30 mouse cellular contexts compared by ENCODE assay signal in genomic region chr13:54521181-54521580, GRCm38 (mm10).
"Had no signal": no experiment of that assay in that cellular context is flagged by ENCODE, and none has a peak within 500 bp of the region (broad histone marks: within the 10 kb centered on the region; RNA-seq: fewer than 3 reads in every experiment).

No protein-coding gene starts in this region.

- H3K27me3 ChIP-seq: limb, embryonic 12.5 days; limb, embryonic 13.5 days; limb, embryonic 15.5 days; liver, embryonic 13.5 days; liver, embryonic 15.5 days; lung, embryonic 15.5 days; megakaryocyte, embryonic 14.5 days; midbrain, embryonic 12.5 days; midbrain, embryonic 13.5 days; midbrain, embryonic 15.5 days; neural tube, embryonic 12.5 days had no signal

- H3K4me3 ChIP-seq: left cerebral cortex, adult 2 months; limb, embryonic 10.5 days; limb, embryonic 12.5 days; limb, embryonic 13.5 days; limb, embryonic 15.5 days; liver, embryonic 13.5 days; liver, embryonic 15.5 days; lung, embryonic 15.5 days; megakaryocyte, embryonic 14.5 days; midbrain, embryonic 10.5 days; midbrain, embryonic 12.5 days; midbrain, embryonic 13.5 days; midbrain, embryonic 15.5 days; myocyte; neural tube, embryonic 12.5 days had no signal

- ATAC-seq: lung, postnatal 0 days; midbrain, embryonic 13.5 days; midbrain, embryonic 15.5 days; midbrain, embryonic 16.5 days had no signal

- DNase-seq: left cerebral cortex, postnatal 4 days; liver; liver, embryonic 13.5 days; lung, adult 18-20 months; lung, adult 2 months; lung, embryonic 14.5 days; lung, postnatal 10 days; lung, postnatal 14 days; lung, postnatal 36 days; lung, postnatal 4 days; midbrain, embryonic 14.5 days had no signal

- H3K27ac ChIP-seq: left cerebral cortex, adult 2 months; limb, embryonic 10.5 days; limb, embryonic 12.5 days; limb, embryonic 13.5 days; limb, embryonic 15.5 days; liver, embryonic 13.5 days; liver, embryonic 14.5 days; liver, embryonic 15.5 days; lung, embryonic 15.5 days; macrophage; midbrain, embryonic 10.5 days; midbrain, embryonic 12.5 days; midbrain, embryonic 13.5 days; midbrain, embryonic 15.5 days; neural tube, embryonic 12.5 days had no signal

- H3K4me1 ChIP-seq: limb, embryonic 10.5 days; limb, embryonic 12.5 days; limb, embryonic 13.5 days; limb, embryonic 15.5 days; liver, embryonic 13.5 days; liver, embryonic 15.5 days; lung, embryonic 15.5 days; midbrain, embryonic 10.5 days; midbrain, embryonic 12.5 days; midbrain, embryonic 13.5 days; midbrain, embryonic 15.5 days; neural tube, embryonic 12.5 days had no signal

- H3K4me2 ChIP-seq: limb, embryonic 12.5 days; limb, embryonic 13.5 days; limb, embryonic 15.5 days; liver, embryonic 13.5 days; liver, embryonic 15.5 days; lung, embryonic 14.5 days; lung, embryonic 15.5 days; midbrain, embryonic 11.5 days; midbrain, embryonic 12.5 days; midbrain, embryonic 13.5 days; midbrain, embryonic 15.5 days; neural tube, embryonic 12.5 days had no signal

- H3K9ac ChIP-seq: limb, embryonic 12.5 days; limb, embryonic 13.5 days; limb, embryonic 15.5 days; liver, embryonic 13.5 days; liver, embryonic 14.5 days; liver, embryonic 15.5 days; lung, embryonic 14.5 days; lung, embryonic 15.5 days; midbrain, embryonic 12.5 days; midbrain, embryonic 13.5 days; midbrain, embryonic 15.5 days; neural tube, embryonic 12.5 days had no signal

- H3K9me3 ChIP-seq: limb, embryonic 10.5 days; limb, embryonic 12.5 days; limb, embryonic 13.5 days; limb, embryonic 15.5 days; liver, embryonic 13.5 days; liver, embryonic 15.5 days; lung, embryonic 15.5 days; megakaryocyte, embryonic 14.5 days; midbrain, embryonic 10.5 days; midbrain, embryonic 12.5 days; midbrain, embryonic 13.5 days; midbrain, embryonic 15.5 days; neural tube, embryonic 12.5 days had no signal
